Mouse (Mus musculus) liver, embryonic 14.5 days (tissue): ENCODE measurements at regions not wholly inside any gene's neighbourhood (a gene's known extent, or its start where the extent isn't known, plus 50 kb on each side); places are given as distances from the start of the nearest gene placed in this dataset.

ENCODE experiments used
- CTCF ChIP-seq: IDR thresholded peaks from 2 replicates; pipeline ENCODE4 v1.5.1; 2016; ENCODE audit warnings: antibody characterized with exemption, low read depth, control low read depth
- EP300 ChIP-seq: IDR thresholded peaks from 2 replicates; pipeline ENCODE4 v1.6.1; 2016; ENCODE audit warnings: antibody characterized with exemption, low read depth

DNA sequence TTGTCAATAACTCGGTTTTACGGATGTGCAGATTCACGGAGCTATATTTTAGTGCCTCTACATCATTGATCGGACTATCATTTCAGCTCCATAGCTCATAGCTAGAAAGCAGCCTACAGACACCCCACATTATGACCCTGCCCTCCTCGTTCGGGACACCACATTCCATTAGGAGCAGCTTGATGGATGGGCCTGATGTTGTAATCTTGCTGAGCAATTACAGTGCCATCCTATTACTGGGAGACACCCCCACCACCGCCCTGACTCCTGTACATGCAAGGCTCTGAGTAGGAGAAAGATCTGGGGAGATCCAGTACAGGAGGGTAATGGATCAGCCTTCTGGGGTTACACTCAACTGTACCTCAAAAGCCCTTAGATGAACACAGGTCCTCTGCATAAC lies 120.2 kb downstream of the 2410131K14Rik start:
- TF ChIP-seq CTCF: no peak
- TF ChIP-seq EP300: no peak
